Mouse (Mus musculus) midbrain, postnatal 0 days (tissue): ENCODE results near the gene Gpn2. TPM values are rescaled to one million over a fixed set of nuclear protein-coding genes. Genes with fewer than 3 reads are reported as not detected.

ENCODE experiments used
- ATAC-seq: fragments of 200-750 bp; cut with Nextera tagmentation; 2 replicates; pipeline ENCODE4 v1.8.0; 2017; ENCODE audit warnings: moderate number of reproducible peaks, mild to moderate bottlenecking, moderate TSS enrichment, moderate library complexity; ENCODE audit not compliant: low FRiP score
- DNase-seq: peaks from one replicate; pipeline ENCODE4 v3.0.0-alpha.2; 2015; ENCODE audit warnings: low spot score
- H3K27ac ChIP-seq: fragments of 300-500 bp; sonication (generic); 2 replicates; pipeline ENCODE4 v1.5.1; 2014; ENCODE audit warnings: low read depth, mild to moderate bottlenecking, low read length, mixed read lengths
- H3K27me3 ChIP-seq: fragments of 300-500 bp; sonication (generic); 2 replicates; pipeline ENCODE4 v1.6.1; 2014; ENCODE audit warnings: low read length, control low read depth, mixed read lengths; ENCODE audit not compliant: insufficient read depth
- H3K36me3 ChIP-seq: fragments of 300-500 bp; sonication (generic); 2 replicates; pipeline ENCODE4 v1.6.1; 2014; ENCODE audit warnings: low read length, control low read depth, mixed read lengths; ENCODE audit not compliant: insufficient read depth
- H3K4me1 ChIP-seq: fragments of 300-500 bp; sonication (generic); 2 replicates; pipeline ENCODE4 v1.6.1; 2014; ENCODE audit warnings: mild to moderate bottlenecking, control low read depth, antibody characterized with exemption, low read length, mixed read lengths; ENCODE audit not compliant: insufficient read depth
- H3K4me2 ChIP-seq: fragments of 300-500 bp; sonication (generic); 2 replicates; pipeline ENCODE4 v1.6.1; 2014; ENCODE audit warnings: low read depth, mild to moderate bottlenecking, low read length, mixed read lengths; ENCODE audit not compliant: poor library complexity, severe bottlenecking
- H3K4me3 ChIP-seq: fragments of 300-500 bp; sonication (generic); 2 replicates; pipeline ENCODE4 v1.5.1; 2014; ENCODE audit warnings: low read depth, mild to moderate bottlenecking, low read length, moderate library complexity
- H3K9ac ChIP-seq: fragments of 300-500 bp; sonication (generic); replicated peaks from 2 replicates; pipeline ENCODE4 v1.6.1; 2014; ENCODE audit warnings: mild to moderate bottlenecking, low read length, moderate library complexity, mixed read lengths; ENCODE audit not compliant: poor library complexity, severe bottlenecking
- H3K9me3 ChIP-seq: fragments of 300-500 bp; sonication (generic); 2 replicates; pipeline ENCODE4 v1.6.1; 2016; ENCODE audit warnings: low read length, control low read depth
- CTCF ChIP-seq: IDR thresholded peaks from 2 replicates; pipeline ENCODE4 v1.5.1; 2016; ENCODE audit warnings: antibody characterized with exemption, mild to moderate bottlenecking
- WGBS: fragments of 180-500 bp; shearing (Covaris S2); extraction: QIAGEN DNeasy Blood & Tissue Kit; methylation state at CpG from one replicate; pipeline ENCODE4 v1.1.7; 2014; 5-methylcytosine and 5-hydroxymethylcytosine counted together
- polyA plus RNA-seq: library from polyadenylated mRNA; unstranded; fragments of >200 nt; fragmentation: Nextera tagmentation; extraction: Ambion mirVana; gene quantifications from 2 replicates; pipeline ENCODE4 v1.2.1, GENCODE M21; 2015
- total RNA-seq: library from RNA; depleted of rRNA; stranded (reverse); fragments of >200 nt; gene quantifications from 2 replicates; pipeline ENCODE4 v1.2.3, GENCODE M21; 2014

The Gpn2 gene
- total and polyA plus RNA-seq, 2 experiments from 2014 or later, result 16.2 to 22.7 TPM

- no peak overlapping the region for H3K27ac ChIP-seq
- DNase-seq (no peak), ATAC-seq (no peak)
- peaks cover 38% of the 10 kb centered on the region for H3K36me3 ChIP-seq
- no peaks in the 10 kb centered on the region for H3K9me3 ChIP-seq
- H3K4me1 ChIP-seq, result no peaks in the 10 kb centered on the region
- no peak overlapping the region for H3K4me3 ChIP-seq
- H3K9ac ChIP-seq, result no peak overlapping the region
- no peak overlapping the region for H3K4me2 ChIP-seq
- WGBS, result 65% methylated on average over 12 of the region's 12 CpGs
- H3K27me3 ChIP-seq, result no peaks in the 10 kb centered on the region
- TF ChIP-seq CTCF, result no peak
These were observed 6.2 kb upstream of the Gpn2 start for GRCm38 (mm10) chr4:133577983-133578382.

- Histone ChIP-seq H3K27me3 (no peaks in the 10 kb centered on the region), H3K4me2 (peak overlapping the region; percentile 100), H3K4me1 (no peaks in the 10 kb centered on the region; the same call in 1 of the 2 replicates), H3K4me3 (peak overlapping the region; percentile 60), H3K9me3 (no peaks in the 10 kb centered on the region), H3K9ac (peak overlapping the region; percentile 83), H3K36me3 (peaks cover 52% of the 10 kb centered on the region), H3K27ac (peak overlapping the region; percentile 92)
- peak; percentile 41; the same call in 1 of the 2 replicates for ATAC-seq
- TF ChIP-seq CTCF, result no peak
- DNase-seq, result no peak
- WGBS, result 57% methylated on average over 6 of the region's 6 CpGs
These were observed 488 bp upstream of the Gpn2 start for GRCm38 (mm10) chr4:133583690-133584058.

- peaks cover 28% of the 10 kb centered on the region for H3K36me3 ChIP-seq
- TF ChIP-seq CTCF, result peak; percentile 93
- H3K4me2 ChIP-seq, result no peak overlapping the region
- no peak overlapping the region for H3K4me3 ChIP-seq
- no peaks in the 10 kb centered on the region for H3K27me3 ChIP-seq
- no peak overlapping the region for H3K27ac ChIP-seq
- H3K9ac ChIP-seq, result no peak overlapping the region
- WGBS, result 32% methylated on average over 7 of the region's 7 CpGs
- no peaks in the 10 kb centered on the region for H3K4me1 ChIP-seq
- ATAC-seq (no peak), DNase-seq (peak; percentile 73)
- no peaks in the 10 kb centered on the region for H3K9me3 ChIP-seq
These were observed 8.4 kb downstream of the Gpn2 start for GRCm38 (mm10) chr4:133592570-133592969.

- no peak overlapping the region for H3K4me3 ChIP-seq
- ATAC-seq, result no peak
- peaks cover 6% of the 10 kb centered on the region for H3K36me3 ChIP-seq
- H3K4me1 ChIP-seq, result no peaks in the 10 kb centered on the region
- 74% methylated on average over 7 of the region's 7 CpGs for WGBS
- no peak overlapping the region for H3K27ac ChIP-seq
- no peak for DNase-seq
- H3K9ac ChIP-seq, result no peak overlapping the region
- no peak for TF ChIP-seq CTCF
- no peaks in the 10 kb centered on the region for H3K9me3 ChIP-seq
- H3K4me2 ChIP-seq, result no peak overlapping the region
- peaks cover 22% of the 10 kb centered on the region for H3K27me3 ChIP-seq
These were observed 11.4 kb downstream of the Gpn2 start for GRCm38 (mm10) chr4:133595538-133595937.

- ATAC-seq (no peak), DNase-seq (no peak)
- Histone ChIP-seq H3K9me3 (no peaks in the 10 kb centered on the region), H3K4me3 (no peak overlapping the region), H3K27ac (no peak overlapping the region), H3K4me2 (no peak overlapping the region), H3K4me1 (no peaks in the 10 kb centered on the region), H3K36me3 (peaks cover 3% of the 10 kb centered on the region), H3K9ac (no peak overlapping the region), H3K27me3 (peaks cover 22% of the 10 kb centered on the region)
- 84% methylated on average over 6 of the region's 6 CpGs for WGBS
- TF ChIP-seq CTCF, result no peak
These were observed 11.9 kb downstream of the Gpn2 start for GRCm38 (mm10) chr4:133596084-133596483.

GRCm38 (mm10) chr4:133598616-133599015, 14.5 kb downstream of the Gpn2 start:
- H3K9ac ChIP-seq, result no peak overlapping the region
- no peak overlapping the region for H3K4me3 ChIP-seq
- WGBS, result 57% methylated on average over 4 of the region's 4 CpGs
- ATAC-seq (no peak), DNase-seq (no peak)
- no peak overlapping the region for H3K27ac ChIP-seq
- no peaks in the 10 kb centered on the region for H3K4me1 ChIP-seq
- TF ChIP-seq CTCF, result no peak
- H3K4me2 ChIP-seq, result no peak overlapping the region
- no peaks in the 10 kb centered on the region for H3K9me3 ChIP-seq
- peaks cover 8% of the 10 kb centered on the region for H3K36me3 ChIP-seq
- peaks cover 40% of the 10 kb centered on the region for H3K27me3 ChIP-seq
